Mouse (Mus musculus): ENCODE measurements around the gene Dlk2. TPM values are rescaled to one million over a fixed set of nuclear protein-coding genes. Genes with fewer than 3 reads are reported as not detected.
A peak's percentile ranks its signal among the peaks of the same experiment; 100 is the strongest.

Dlk2 gene
- polyA plus RNA-seq, 2 experiments from 2014 or later, result not detected

DNA sequence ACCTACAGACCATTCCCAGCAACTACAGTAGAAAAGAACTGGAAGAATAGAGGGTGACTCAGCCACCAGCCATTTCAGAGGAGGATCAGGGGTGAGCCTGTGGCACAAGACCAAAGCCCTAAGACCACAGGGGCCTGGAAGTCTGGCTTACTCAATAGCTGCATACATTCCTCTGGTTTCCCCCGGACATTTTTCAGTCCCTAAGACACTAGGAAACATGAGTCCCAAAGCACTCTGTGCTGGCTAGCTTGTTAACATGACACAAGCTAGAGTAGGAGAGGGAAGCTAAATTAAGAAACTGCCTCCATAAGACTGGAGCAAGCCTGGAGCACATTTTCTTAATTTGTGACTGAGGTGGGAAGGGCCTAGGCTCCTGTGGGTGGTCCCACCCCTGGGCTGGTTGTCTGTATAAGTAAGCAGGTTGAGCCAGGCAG, 23.4 kb upstream of the Dlk2 start:
- ATAC-seq, result no peak

DNA sequence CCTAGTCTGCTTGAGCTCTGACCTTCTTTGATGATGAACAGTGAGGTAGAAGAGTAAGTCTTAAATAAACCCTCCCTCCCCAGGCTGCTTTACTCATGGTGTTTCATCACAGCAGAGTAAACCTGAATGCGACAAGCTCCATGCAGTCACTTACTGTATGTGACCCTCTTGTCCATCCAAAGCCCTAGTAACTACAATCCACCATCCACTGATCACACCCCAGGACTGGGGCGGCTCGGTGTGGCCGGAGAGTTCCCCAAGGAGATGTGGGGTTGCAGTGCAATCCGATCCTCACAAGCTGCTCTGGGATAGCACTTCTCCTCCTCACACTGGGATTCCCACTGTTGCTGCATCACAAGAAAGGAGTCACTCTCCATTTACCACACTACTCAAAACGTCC, 22.8 kb upstream of the Dlk2 start:
- no peak for ATAC-seq

DNA sequence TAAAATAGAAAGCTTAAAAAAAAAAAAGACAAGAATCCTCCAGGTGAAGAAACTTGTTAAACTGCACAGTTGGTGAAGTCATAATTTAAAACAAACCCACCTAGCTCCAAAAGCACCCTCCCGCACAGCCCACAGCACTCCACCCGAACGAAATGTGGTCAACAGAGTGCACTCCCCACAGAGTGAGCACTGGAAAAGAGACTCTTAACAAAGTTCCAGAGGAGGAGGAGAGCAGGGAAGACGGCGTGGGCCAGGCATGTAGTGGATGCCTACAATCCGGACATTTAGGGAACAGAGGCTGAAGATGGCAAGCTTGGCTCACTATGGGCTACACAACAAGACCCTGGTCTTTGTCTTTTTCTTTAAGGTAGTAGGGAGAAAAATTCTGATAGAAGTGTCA, 22.2 kb upstream of the Dlk2 start:
- no peak for ATAC-seq

DNA sequence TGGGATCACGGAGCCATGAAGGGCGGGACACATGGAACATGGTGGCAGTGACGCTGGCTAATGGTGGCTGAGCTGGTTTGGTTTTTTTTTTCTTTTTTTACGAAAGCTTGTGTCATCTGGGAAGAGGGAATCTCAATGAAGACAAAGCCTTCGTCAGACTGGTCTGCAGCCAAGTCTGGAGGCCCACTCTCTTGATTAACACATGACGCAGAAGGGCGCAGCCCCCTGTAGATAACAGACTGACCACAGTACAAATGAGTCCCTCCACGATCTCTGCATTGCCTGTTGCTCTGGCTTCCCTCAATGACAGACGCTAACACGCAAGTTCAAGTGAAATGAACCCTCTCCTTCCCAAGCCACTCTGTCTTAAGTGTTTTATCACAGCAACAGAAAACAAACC, 21.7 kb upstream of the Dlk2 start:
- no peak for ATAC-seq

DNA sequence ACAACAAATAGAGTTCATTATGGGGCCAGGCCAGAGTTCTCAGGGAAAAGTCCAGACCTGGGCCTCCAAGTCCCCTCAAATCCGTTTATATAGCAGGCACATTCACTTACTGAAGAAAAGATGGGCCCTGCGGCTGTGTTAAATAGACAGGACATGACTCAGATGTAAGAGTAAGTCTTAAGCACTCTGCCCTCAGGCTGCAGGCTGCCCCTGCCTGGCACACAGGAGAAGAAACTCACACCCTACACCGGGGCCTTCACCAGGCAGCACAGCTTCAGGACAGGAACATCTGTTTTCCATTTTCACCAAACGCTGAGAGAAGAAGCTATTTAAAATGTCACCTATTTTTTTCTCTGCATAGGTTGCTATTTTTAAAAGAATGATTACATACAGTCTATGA, 19.6 kb upstream of the Dlk2 start:
- ATAC-seq, result no peak

DNA sequence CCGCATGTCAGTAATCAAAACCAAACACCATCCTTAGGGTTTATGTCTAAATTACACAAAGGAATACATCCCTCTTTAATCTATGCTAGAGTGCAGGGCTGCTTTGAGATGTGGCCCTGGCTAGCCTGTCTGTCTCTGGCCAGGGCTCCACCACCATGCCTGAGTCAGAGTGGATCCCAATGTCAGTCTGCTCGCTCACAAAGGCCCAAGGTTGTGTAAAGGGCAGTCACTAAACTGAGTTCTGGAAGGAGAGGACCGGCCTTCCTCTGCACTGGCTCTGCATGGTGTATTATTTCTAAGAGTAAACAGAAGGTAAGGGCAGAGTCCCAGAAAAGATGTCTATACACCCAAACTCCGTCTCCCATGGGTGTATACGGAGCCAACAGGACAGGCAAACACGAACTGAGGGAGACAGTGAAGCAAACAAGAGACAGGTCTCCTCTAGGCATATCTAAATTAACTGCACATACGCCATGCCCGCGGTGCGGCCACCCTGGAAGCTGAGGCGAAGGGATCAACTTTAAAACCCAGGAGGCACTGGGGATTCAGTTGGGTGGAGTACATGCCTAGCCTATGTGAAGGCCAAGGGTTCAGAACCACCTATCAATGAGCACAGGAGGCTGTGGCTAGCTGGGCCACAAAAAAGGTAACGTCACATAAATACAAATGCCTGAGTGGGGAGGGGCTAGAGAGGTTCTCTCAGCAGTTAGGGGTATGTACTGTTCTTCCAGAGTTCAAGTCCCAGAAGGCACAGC, 19.0 kb upstream of the Dlk2 start:
- ATAC-seq, result no peak

DNA sequence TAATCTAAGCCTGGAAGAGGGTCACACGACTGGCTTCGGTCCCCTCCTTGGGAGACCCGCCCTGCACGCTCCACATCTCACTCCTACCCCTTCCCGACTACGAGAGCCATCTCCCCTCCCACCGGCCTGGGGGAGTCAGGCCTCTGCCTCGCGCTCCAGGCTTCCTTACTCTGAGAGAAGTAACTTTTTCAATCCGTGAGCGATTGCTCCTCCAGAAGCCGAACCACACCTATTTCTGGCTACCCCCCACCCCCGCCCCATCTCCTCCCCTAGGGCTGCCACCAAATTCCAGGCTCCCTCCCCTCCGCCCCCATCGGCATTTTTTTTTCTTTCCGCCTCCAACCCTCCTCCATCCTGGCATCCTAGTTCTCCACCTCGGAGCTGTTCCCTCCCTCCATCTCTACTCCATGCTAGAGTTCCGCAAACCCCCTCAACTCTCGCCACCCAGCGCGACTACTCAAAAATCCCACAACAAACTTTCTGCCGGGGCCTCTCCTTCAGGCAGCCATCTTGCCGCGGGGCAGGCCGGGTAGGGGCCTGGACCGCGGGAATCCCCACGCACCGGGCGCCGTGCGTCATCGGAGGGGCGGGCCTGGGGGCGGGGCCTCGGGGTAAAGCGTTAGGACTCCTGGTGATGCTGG, 14.6 kb upstream of the Dlk2 start, which contains the start of gene Tjap1:
TSS of gene Tjap1 (minus strand) at position 544 of the 641 bp plus-strand sequence.
- ATAC-seq, result peak; percentile 88

DNA sequence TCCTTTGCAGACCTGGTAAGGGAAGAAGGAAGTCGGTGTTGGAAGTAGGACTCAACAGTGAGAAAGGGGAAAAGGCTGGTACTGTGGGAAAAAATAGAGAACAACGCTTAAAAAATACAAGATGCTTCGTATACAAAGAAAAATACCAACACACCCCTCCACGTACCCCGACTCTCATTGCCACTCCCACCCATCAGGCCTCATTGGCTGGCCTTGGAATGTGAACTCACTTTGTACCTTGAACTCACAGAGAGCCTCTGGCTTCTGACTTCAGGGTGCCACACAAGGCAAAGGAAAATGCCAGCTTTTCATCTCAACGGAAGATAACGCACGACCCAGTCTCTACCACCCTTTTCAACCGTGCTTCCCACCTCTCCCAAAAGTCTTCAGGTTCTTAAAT, 14.1 kb upstream of the Dlk2 start:
- ATAC-seq, result peak; percentile 24

DNA sequence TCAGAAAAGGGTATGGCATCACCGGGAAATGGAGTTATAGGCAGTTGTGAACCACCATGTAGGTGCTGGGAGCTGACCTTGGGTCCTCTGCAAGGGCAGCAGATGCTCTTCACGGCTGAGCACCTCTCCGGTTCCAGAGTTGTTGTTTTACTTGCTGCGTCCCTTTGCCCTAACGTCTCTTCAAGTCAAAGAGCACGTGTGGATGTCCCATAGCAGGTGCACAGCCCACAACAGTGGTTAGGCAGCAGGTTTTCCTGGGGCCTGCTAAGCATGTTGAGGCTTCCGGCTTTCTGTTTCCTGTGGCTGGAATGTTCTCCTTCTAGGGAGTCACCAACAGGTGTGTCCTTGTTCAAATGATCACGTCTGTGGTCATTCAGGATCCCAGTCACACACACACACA, 13.3 kb upstream of the Dlk2 start:
- no peak for ATAC-seq

DNA sequence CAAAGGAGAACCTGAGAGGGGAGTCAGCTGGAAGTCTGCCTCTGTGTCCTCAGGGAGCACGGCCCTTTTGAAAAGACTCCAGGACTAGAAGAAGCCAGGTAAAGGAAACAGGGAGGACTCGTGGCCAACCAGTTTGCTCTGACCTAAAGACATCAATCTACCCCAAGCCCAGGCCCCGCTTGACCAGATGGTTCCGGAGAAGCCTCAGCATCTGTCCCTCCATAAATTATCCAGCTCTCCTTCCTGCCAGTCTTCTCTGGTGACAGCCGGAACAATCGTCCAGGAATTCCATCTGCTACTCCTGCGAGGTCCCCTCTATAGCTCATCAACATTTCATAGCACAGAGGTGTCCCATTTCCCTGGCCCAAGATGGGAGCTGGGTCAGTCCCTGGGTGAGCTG, 12.6 kb upstream of the Dlk2 start:
- ATAC-seq, result no peak

DNA sequence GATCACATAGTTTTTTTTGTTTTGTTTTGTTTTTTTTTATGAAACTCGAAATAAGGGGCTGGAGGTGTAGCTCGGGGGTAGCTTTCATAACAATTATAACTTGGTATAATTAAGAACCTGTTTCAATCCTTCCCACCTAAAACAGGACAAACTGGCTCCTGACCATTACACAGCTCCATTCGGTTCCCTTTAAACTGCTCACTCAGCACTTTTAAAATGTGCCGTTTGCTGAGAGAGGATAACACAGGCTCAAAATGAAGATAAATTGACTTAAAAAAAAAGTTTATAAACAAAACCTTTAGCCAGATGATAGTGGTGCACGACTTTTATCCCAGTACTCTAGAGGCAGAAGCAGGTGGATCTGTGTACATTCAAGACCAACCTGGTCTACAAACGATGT, 11.8 kb upstream of the Dlk2 start:
- ATAC-seq, result no peak

DNA sequence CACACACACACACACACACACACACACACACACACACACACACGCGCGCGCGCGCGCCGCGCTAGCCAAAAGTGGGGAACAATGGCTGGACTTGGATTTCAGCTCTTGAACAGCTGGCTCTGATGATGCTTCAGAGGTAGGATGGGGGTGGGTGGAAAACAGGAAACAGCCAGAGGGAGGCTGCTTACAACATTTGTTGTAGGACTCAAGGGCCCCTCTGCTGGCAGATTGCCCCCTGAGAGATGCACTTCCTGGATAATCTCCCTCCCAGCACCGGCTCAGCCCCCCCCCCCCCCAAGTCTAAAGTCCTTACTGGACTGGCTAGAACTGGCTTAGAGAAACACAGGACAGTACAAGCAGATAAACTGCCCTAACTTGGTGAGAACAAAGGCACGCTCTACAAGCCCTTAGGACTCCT, 9.5 kb upstream of the Dlk2 start:
- no peak for ATAC-seq

DNA sequence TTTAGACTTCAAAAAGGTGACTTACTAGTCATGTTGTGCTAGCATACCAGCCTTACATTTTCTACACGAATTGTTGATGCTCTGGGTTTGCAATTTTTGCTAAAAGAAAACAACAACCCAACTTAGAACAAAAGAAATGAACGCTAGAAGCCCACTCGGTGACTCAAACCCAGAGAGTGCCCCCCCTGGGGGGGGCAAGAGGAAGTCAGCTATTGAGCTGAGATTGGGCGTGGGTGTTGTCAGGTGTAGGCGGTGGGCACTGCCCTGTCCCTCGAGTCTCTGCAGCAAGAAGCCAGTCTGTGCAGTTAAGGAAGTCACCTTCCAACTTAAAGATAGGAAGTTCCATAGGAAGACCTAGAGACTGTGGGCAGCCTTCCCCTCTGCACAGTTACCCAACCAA, 620 bp upstream of the Dlk2 start:
- peak; percentile 24 for ATAC-seq

DNA sequence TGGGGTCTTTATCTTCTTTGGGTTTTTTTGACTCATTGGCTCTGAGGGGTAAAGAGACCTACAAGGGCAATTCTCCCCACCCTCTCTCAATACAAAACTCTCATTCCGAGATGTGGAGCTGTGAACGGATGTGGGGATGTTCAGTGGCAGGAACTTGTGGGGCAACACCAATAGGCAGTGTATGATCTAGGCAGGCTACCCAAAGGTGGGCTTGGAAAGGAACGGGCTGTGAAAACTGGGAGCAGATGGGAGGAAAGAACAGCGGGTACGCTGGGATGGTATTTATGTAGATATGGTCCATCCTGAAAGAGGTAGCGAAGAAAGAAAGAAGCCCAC, 225 bp upstream of the Dlk2 start:
- peak; percentile 18 for ATAC-seq

DNA sequence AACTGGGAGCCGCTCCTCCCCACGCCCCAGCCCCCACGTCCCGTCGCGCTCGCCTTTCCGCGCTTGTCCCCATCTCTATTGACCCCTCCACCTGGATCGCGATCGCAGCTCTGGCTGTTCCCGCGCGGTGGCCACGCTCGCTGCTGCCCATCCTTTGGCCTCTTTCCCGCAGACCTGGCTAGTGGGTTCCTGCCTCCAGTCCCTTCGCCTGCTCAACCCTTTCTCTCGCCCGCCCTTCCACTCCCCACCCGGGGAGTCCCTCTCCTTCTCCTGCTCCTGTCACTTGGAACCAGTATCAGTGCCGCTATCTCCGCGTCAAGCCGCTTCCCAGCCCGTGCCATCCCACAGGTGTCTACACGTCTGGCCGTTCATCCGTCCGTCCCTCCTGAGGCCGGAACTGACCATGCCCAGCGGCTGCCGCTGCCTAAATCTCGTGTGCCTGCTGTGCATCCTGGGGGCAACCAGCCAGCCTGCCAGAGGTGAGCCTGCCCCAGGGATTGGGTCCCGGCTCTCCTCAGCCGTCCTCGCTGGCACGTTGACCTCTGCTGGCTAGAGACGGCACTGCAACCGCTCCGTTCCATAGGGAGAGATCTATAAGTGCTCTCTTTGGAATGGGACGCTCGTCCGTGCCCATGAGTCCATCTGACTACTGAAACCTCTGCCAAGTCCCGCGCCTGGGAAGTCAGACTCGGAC, 1.1 kb downstream of the Dlk2 start:
- ATAC-seq, result peak; percentile 78

DNA sequence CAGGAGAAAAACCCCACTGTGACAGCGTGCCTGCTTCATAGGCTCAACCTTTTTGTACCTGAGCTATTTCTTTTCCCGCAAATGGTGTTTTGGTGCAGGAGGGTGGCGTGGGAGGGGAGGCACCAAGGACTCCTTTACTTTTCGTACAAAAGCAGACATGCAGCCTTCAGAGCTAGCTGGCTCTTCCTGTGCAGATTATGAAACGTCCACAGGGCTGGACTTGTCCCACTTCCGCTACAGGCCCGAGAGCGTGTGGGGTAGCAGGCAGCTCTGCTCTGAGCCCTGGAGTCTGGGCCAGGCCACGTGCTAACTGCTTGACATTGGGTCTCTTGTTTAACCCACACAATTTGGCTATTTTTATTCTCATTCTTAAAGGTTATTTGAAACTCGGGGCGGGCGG, 4.7 kb downstream of the Dlk2 start:
- no peak for ATAC-seq

DNA sequence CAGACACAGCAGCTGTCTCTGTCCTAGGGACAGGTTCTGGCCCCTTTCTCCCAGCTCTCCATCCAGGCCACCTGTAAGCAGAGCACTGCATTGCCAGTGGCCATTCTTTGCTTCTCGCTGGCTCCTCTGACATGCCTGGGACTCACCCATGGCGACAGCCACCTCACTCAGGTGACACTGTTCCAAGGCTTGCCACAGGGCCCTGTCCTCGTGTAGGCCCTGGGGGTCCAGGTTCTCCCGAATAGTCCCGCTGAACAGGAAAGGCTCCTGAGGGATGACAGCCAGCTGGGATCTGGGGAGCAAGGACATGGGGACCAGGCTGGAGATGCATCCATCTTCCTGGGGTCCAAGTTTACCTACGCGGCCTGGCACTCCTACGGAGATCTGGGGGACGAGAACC, 7.0 kb downstream of the Dlk2 start:
- ATAC-seq, result no peak

DNA sequence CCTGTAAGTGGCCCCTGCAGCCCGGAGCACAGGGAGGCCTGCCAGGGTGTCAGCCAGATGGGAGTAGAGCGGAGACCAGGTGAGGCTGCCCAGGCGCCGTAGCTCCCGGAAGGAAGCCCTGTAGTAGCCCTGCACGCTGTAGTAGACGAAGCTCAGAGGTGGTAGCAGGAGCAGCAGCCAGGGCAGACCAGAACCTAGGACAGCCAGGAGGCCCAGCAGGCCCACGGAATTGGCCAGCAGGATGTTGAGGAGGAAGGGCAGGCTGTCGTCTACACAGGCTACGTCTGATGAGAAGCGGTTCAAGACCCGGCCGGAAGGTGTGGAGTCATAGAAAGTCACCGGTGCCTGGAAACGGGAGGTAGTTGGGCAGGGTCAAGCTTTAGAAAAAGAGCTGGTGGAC, 9.7 kb downstream of the Dlk2 start:
- ATAC-seq, result no peak

DNA sequence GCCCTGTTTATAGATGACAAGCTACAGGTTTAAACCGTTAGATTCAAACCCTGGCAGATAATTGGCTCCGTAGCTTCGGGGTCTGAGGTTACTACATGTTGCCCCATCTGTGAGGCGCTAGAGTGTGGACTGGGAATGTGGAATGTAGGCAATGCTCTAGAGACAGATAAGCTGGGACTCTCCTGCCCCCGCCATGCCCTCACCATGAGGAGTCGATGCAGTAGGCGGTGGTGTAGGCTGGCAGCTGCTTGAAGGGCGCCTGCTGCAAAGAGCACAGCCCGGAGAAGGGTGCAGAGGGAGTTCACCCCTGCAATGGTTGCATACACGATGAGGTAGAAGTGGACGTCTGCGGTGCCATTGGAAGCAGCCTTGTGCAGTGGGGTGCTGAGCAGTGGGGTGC, 12.6 kb downstream of the Dlk2 start:
- ATAC-seq, result no peak

DNA sequence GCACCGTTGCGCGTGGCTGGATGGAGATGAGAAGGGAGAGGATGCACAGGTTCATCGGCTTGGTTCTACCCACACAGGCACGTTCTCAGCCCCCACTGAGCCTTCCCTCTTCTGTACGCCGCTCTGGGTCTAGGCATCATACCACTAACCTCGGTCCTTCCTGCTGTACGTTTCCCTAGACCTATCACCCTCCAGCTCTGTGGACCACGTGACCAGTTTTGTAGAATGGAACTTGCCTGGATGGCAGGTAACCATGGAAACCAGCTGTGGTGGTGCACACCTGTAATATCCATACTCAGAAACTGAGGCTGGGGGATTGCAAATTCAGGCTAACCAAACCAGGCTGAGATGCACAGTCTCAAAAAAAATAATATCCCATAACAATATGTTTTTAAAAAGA, 13.3 kb downstream of the Dlk2 start:
- no peak for ATAC-seq

DNA sequence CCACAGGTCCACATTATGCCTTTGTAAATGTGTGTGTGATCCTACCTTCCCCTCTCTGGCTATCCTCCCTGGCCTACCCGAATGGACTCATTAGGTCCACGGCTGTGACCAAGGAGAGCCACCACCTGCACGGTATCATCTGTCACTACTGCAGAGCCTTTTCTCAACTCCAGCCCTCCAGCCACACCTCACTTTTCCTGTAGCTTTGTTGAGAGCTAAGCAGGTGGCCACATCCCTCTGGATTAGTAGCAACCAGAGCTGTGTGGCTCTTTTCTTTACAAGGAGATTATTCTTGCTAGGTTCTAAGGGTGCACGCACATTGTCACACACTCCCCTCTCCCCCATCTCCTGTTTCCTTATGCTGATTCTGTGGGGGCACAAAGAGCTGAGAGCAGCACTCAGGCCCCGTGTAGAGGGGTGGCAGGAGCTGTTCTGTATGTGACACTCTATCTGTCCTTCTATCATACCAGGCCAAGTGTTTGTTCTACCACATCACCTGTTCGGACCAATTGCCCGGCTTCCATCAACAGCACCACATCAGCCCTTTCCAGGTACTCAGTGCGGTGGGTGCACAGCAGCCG, 16.0 kb downstream of the Dlk2 start:
- no peak for ATAC-seq

DNA sequence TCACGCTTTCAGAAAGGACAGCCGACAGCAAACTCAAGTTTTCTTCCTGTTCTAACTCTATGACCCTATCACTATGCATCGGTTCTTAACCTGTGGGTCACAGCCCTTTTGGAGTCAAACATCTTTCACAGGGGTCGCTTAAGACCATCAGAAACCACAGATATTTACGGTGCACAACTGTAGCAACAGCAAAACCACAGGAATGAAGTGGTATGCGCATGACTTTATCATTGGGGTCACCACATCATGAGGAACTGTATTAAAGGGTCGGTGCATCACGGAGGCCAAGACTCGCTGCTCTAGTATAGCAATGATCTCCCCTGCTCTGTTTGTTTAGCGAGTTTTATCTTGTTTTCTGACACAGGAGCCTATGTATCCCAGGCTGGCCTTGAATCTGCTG, 18.6 kb downstream of the Dlk2 start:
- ATAC-seq, result no peak

DNA sequence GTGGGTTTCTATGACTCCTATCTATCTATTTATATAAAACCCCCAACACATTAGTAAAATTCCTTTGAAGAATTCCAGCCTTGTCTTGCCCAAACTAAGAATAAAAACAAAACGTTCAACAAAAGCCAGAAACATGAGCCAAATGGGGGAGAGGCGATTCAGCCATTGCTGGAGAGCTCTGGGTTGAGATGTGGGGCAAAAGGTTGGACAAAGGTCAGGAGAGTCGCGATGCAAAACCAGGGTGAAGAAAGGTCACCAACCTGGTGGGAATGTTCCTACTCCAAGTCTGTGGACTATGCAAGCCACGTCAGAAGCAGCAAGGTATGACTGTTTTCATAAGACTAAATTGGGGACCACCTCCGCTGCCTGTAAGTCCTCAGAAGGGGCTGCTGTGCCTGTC, 23.3 kb downstream of the Dlk2 start:
- no peak for ATAC-seq

Measured in activated CD4-positive, CD25-positive, alpha-beta regulatory T cell, adult 4 months (primary cell).